Mouse (Mus musculus) adrenal gland, postnatal 14 days (tissue): ENCODE results near the gene Dr1. TPM values are rescaled to one million over a fixed set of nuclear protein-coding genes. Genes with fewer than 3 reads are reported as not detected.

Experiments
- total RNA-seq: library from RNA; stranded (reverse); gene quantifications from 2 replicates; pipeline ENCODE4 v1.2.3, GENCODE M21; 2021

Gene Dr1
- total RNA-seq, 1 experiment from 2014 or later: 29.9 TPM

Other genes with a start within 250 kb of the Dr1 start
- gene Mtf2, start 203.2 kb upstream of the Dr1 start, total RNA-seq: 22.7 and 27.9 TPM in 2 replicates
- gene Tmed5, start 136.3 kb upstream of the Dr1 start, total RNA-seq: 86.5 and 90.7 TPM in 2 replicates
- 2.3 and 2.6 TPM in 2 replicates for gene Ccdc18, start 136.0 kb upstream of the Dr1 start, total RNA-seq
- 8.7 and 9.7 TPM in 2 replicates for gene Pigg, start 43.7 kb downstream of the Dr1 start, total RNA-seq
- gene Gm42517, start 99.0 kb downstream of the Dr1 start, total RNA-seq: 0.19 and 0.37 TPM in 2 replicates
- gene Pde6b, start 119.5 kb downstream of the Dr1 start, total RNA-seq: not detected in 2 replicates
- 964 and 993 TPM in 2 replicates for gene Atp5k, start 165.6 kb downstream of the Dr1 start, total RNA-seq
- gene Mfsd7a, start 180.0 kb downstream of the Dr1 start, total RNA-seq: 0.89 and 1.4 TPM in 2 replicates
- 41.7 and 42.5 TPM in 2 replicates for gene Pcgf3, start 192.3 kb downstream of the Dr1 start, total RNA-seq